Mouse (Mus musculus) neural tube, embryonic 15.5 days (tissue): ENCODE data around the gene Dpm3. TPM values are rescaled to one million over a fixed set of nuclear protein-coding genes. Genes with fewer than 3 reads are reported as not detected.

ENCODE experiments used
- ATAC-seq: fragments of 200-750 bp; cut with Nextera tagmentation; 2 replicates; pipeline ENCODE4 v1.8.0; 2017; ENCODE audit warnings: mild to moderate bottlenecking, moderate TSS enrichment, moderate library complexity; ENCODE audit not compliant: low FRiP score
- H3K27ac ChIP-seq: fragments of 300-500 bp; sonication (generic); replicated peaks from 2 replicates; pipeline ENCODE4 v1.5.1; 2015; ENCODE audit warnings: mild to moderate bottlenecking, inconsistent platforms
- H3K27me3 ChIP-seq: fragments of 300-500 bp; sonication (generic); replicated peaks from 2 replicates; pipeline ENCODE4 v1.6.1; 2015; ENCODE audit warnings: inconsistent platforms
- H3K36me3 ChIP-seq: fragments of 300-500 bp; sonication (generic); 2 replicates; pipeline ENCODE4 v1.6.1; 2015; ENCODE audit warnings: inconsistent platforms
- H3K4me1 ChIP-seq: fragments of 300-500 bp; sonication (generic); 2 replicates; pipeline ENCODE4 v1.6.1; 2015; ENCODE audit warnings: inconsistent platforms
- H3K4me2 ChIP-seq: fragments of 300-500 bp; sonication (generic); 2 replicates; pipeline ENCODE4 v1.6.1; 2015; ENCODE audit warnings: inconsistent platforms, mild to moderate bottlenecking, moderate library complexity
- H3K4me3 ChIP-seq: fragments of 300-500 bp; sonication (generic); replicated peaks from 2 replicates; pipeline ENCODE4 v1.5.1; 2015; ENCODE audit warnings: mild to moderate bottlenecking, inconsistent platforms
- H3K9ac ChIP-seq: fragments of 300-500 bp; sonication (generic); replicated peaks from 2 replicates; pipeline ENCODE4 v1.6.1; 2015; ENCODE audit warnings: mild to moderate bottlenecking, inconsistent platforms
- H3K9me3 ChIP-seq: fragments of 300-500 bp; sonication (generic); replicated peaks from 2 replicates; pipeline ENCODE4 v1.6.1; 2016; ENCODE audit warnings: inconsistent platforms
- WGBS: fragments of 180-500 bp; shearing (Covaris S2); methylation state at CpG from one replicate; pipeline ENCODE4 v1.1.7; 2015; ENCODE audit warnings: mixed read lengths; 5-methylcytosine and 5-hydroxymethylcytosine counted together
- polyA plus RNA-seq: library from polyadenylated mRNA; unstranded; fragments of >200 nt; fragmentation: Nextera tagmentation; extraction: Ambion mirVana; gene quantifications from 2 replicates; pipeline ENCODE4 v1.2.1, GENCODE M21; 2015

Gene Dpm3
- polyA plus RNA-seq, 1 experiment from 2014 or later = 85.0 TPM

GRCm38 (mm10) chr3:89299499-89299898, 40.3 kb downstream of the Dpm3 start:
- H3K27me3 ChIP-seq = 0 out of 2 replicates have a peak, but pooled peaks cover 4% of the 10 kb centered on the region
- no peak overlapping the region for H3K9ac ChIP-seq
- H3K4me3 ChIP-seq = peak overlapping the region; percentile 9
- no peaks in the 10 kb centered on the region for H3K9me3 ChIP-seq
- H3K4me1 ChIP-seq = peaks cover 10% of the 10 kb centered on the region
- H3K27ac ChIP-seq = no peak overlapping the region
- no peaks in the 10 kb centered on the region for H3K36me3 ChIP-seq
- H3K4me2 ChIP-seq = peak overlapping the region; percentile 46
- WGBS = 1% methylated on average over 14 of the region's 14 CpGs
- no peak for ATAC-seq

- H3K9me3 ChIP-seq = no peaks in the 10 kb centered on the region
- peak overlapping the region; percentile 9 for H3K4me3 ChIP-seq
- no peak overlapping the region for H3K9ac ChIP-seq
- H3K4me1 ChIP-seq = peaks cover 10% of the 10 kb centered on the region
- no peak overlapping the region for H3K27ac ChIP-seq
- ATAC-seq = no peak
- H3K36me3 ChIP-seq = no peaks in the 10 kb centered on the region
- 0 out of 2 replicates have a peak, but pooled peaks cover 4% of the 10 kb centered on the region for H3K27me3 ChIP-seq
- 56% methylated on average over 1 of the region's 1 CpGs for WGBS
- peak overlapping the region; percentile 46 for H3K4me2 ChIP-seq
Observed at GRCm38 (mm10) chr3:89300071-89300470, 40.9 kb downstream of the Dpm3 start.

DNA sequence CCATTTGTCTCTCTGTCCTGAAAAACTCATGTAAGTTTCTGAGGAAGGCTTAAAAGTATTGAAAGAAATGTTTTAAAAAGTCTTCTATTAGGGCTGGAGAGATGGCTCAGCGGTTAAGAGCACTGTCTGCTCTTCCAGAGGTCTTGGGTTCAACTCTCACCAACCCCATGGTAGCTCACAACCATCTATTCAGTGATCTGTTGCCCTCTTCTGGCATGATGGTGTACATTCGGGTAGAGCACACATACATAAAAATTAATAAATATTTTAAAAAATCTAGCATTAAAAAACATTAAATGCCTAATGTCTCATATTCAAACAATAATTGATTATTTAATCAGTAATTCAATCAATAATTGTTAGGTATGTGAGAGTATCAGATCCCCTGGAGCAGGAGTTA, 41.4 kb downstream of the Dpm3 start:
- H3K4me3 ChIP-seq = no peak overlapping the region
- no peak for ATAC-seq
- no peak overlapping the region for H3K27ac ChIP-seq
- H3K9me3 ChIP-seq = no peaks in the 10 kb centered on the region
- 0 out of 2 replicates have a peak, but pooled peaks cover 4% of the 10 kb centered on the region for H3K27me3 ChIP-seq
- WGBS = 70% methylated on average over 2 of the region's 2 CpGs
- no peak overlapping the region for H3K9ac ChIP-seq
- H3K4me2 ChIP-seq = no peak overlapping the region
- peaks cover 10% of the 10 kb centered on the region for H3K4me1 ChIP-seq
- H3K36me3 ChIP-seq = no peaks in the 10 kb centered on the region

DNA sequence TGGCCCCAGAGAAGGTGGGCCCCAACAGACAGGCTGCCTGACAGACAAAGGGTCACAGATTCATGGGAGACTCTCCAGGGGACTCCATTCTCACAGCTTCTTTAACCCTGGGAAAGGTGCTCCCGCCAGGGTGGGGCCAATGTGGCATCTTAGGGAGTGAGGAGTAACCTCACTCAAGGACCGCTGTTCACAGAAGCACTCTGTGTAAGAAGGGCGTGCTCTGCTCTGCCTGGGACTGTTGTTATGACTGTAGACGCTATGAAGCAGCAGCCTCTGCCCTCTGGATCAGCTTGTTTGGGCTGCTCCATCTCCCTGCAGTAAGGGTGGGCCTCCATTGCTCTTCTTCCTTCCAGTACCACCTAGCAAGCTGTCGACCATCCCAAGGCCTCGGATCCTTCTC, 45.3 kb downstream of the Dpm3 start:
- H3K9me3 ChIP-seq = no peaks in the 10 kb centered on the region
- 66% methylated on average over 6 of the region's 6 CpGs for WGBS
- no peak for ATAC-seq
- no peak overlapping the region for H3K27ac ChIP-seq
- no peak overlapping the region for H3K9ac ChIP-seq
- H3K4me1 ChIP-seq = peaks cover 11% of the 10 kb centered on the region
- no peak overlapping the region for H3K4me2 ChIP-seq
- H3K36me3 ChIP-seq = no peaks in the 10 kb centered on the region
- H3K4me3 ChIP-seq = no peak overlapping the region
- H3K27me3 ChIP-seq = 0 out of 2 replicates have a peak, but pooled peaks cover 4% of the 10 kb centered on the region

- Histone ChIP-seq H3K4me3 (no peak overlapping the region), H3K9ac (no peak overlapping the region), H3K27ac (no peak overlapping the region), H3K27me3 (0 out of 2 replicates have a peak, but pooled peaks cover 4% of the 10 kb centered on the region), H3K4me2 (no peak overlapping the region), H3K4me1 (peaks cover 4% of the 10 kb centered on the region; the same call in 1 of the 2 replicates), H3K36me3 (no peaks in the 10 kb centered on the region), H3K9me3 (no peaks in the 10 kb centered on the region)
- 79% methylated on average over 4 of the region's 4 CpGs for WGBS
- no peak for ATAC-seq
Observed at GRCm38 (mm10) chr3:89305105-89305504, 45.9 kb downstream of the Dpm3 start.

GRCm38 (mm10) chr3:89305551-89306325, 46.6 kb downstream of the Dpm3 start:
- no peak for ATAC-seq
- no peaks in the 10 kb centered on the region for H3K36me3 ChIP-seq
- H3K27ac ChIP-seq = no peak overlapping the region
- H3K9me3 ChIP-seq = no peaks in the 10 kb centered on the region
- no peak overlapping the region for H3K9ac ChIP-seq
- no peak overlapping the region for H3K4me2 ChIP-seq
- no peaks in the 10 kb centered on the region for H3K27me3 ChIP-seq
- H3K4me1 ChIP-seq = peaks cover 3% of the 10 kb centered on the region; the same call in 1 of the 2 replicates
- WGBS = 66% methylated on average over 8 of the region's 8 CpGs
- no peak overlapping the region for H3K4me3 ChIP-seq

DNA sequence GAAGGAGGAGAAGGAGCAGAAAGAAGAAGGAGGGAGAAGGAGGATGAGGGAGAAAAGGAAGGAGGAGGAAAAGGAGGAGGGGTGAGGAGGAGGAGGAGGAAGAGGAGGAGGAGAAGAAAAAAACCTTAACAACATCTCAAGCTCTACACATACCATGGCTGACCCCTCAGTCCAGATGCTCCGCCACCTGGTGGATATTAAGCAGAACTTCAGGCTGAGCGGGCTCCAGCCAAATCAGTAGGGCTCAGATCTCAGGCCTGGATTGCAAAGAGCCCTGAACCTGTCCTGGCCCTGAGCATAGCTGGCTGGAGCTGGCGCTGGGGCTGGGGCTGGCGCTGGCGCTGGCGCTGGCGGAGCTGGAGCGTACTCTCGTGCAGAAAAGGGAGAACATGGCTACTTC, 48.9 kb downstream of the Dpm3 start:
- no peaks in the 10 kb centered on the region for H3K27me3 ChIP-seq
- H3K4me3 ChIP-seq = no peak overlapping the region
- ATAC-seq = peak; percentile 79
- peak overlapping the region; percentile 11; the same call in 1 of the 2 replicates for H3K4me2 ChIP-seq
- 7% methylated on average over 9 of the region's 9 CpGs for WGBS
- no peaks in the 10 kb centered on the region for H3K9me3 ChIP-seq
- peaks cover 3% of the 10 kb centered on the region; the same call in 1 of the 2 replicates for H3K4me1 ChIP-seq
- H3K36me3 ChIP-seq = peaks cover under 1% of the 10 kb centered on the region; the same call in 1 of the 2 replicates
- no peak overlapping the region for H3K9ac ChIP-seq
- no peak overlapping the region for H3K27ac ChIP-seq

DNA sequence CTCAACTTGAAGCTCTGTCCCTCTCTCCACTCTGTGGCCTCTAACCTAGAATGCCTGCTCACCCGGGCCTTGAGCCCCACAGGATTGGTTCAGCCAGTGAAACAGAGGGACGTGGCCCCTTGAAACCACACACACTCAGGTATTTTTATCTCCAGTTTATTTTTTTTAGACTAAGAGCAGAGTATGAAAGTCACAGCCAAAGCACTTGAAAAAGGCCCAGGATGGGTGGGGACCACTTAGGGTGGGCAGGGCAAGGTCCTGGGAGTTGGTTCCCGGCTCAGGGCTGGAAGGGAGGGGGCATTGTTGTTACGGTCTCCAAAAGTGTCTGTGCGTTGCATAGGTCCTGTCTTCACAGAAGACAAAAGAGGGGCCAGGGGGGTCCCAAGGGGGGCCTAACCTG, 55.2 kb downstream of the Dpm3 start:
- 79% methylated on average over 5 of the region's 5 CpGs for WGBS
- Histone ChIP-seq H3K27ac (no peak overlapping the region), H3K9me3 (no peaks in the 10 kb centered on the region), H3K4me2 (no peak overlapping the region), H3K27me3 (no peaks in the 10 kb centered on the region), H3K4me1 (peaks cover 46% of the 10 kb centered on the region), H3K36me3 (peaks cover 19% of the 10 kb centered on the region), H3K9ac (no peak overlapping the region), H3K4me3 (no peak overlapping the region)
- no peak for ATAC-seq

DNA sequence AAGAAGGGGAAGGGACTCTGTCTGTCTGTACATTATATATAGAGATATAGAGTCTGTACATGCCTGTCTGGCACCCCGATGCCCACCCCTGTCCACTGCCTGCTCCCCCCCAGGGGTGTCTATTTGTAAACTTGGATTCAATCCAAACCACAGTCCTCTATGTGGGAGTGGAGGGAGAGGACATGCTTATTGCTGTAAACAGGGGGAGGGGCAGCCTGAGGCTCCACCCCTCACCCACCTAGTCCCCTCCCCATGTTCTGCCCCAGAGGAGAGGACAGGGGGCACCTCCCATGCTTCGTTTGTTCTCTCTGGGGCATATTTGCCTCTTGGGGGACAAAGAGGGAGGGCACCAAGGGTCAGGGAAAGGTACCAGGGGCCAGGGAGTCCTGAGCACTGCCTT, 55.6 kb downstream of the Dpm3 start:
- WGBS = 42% methylated on average over 2 of the region's 2 CpGs
- H3K4me3 ChIP-seq = no peak overlapping the region
- peaks cover 19% of the 10 kb centered on the region for H3K36me3 ChIP-seq
- no peaks in the 10 kb centered on the region for H3K9me3 ChIP-seq
- H3K4me1 ChIP-seq = peaks cover 50% of the 10 kb centered on the region
- H3K9ac ChIP-seq = no peak overlapping the region
- ATAC-seq = no peak
- peak overlapping the region; percentile 54; the same call in 1 of the 2 replicates for H3K4me2 ChIP-seq
- no peaks in the 10 kb centered on the region for H3K27me3 ChIP-seq
- no peak overlapping the region for H3K27ac ChIP-seq

DNA sequence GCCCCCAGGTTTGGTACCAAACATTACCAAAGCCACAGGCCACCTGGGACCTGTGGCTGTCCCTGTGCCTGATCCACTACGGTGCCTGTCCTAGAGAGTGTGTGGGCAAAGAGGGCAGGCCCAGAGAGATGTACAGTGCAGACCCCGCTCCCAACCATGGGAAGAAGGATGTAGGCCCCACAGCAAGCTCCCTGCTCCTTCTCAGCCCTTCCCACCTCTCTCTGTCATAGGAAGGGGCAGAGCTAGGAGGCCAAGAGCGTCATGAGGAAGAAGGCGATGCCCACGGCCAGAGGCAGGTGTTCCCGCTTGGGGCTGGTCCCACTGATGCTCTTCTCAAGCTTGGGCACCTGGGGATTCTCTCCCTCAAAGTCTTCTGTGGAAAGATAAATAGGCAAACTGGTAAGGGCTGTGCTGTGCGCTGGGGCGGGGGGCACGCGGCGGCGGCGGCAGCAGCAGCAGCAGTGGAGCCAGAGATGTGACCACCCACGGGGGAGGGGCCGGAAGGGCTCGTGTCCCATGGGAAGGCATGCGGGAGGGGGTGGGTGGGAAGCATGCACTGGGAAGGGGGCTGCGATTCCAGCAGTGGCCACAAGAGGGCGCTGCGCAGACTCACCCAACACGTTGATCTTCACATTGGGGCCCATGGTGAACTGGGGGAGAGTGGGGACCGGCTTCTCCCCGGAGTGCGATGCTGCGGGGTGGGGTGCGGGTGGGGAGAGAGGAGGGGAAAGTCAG, 56.2 kb downstream of the Dpm3 start:
- ATAC-seq = 0 out of 2 replicates have a peak, but pooled peaks have one; percentile 6
- Histone ChIP-seq H3K9me3 (no peaks in the 10 kb centered on the region), H3K9ac (no peak overlapping the region; the same call in 1 of the 2 replicates), H3K27me3 (no peaks in the 10 kb centered on the region), H3K4me2 (peak overlapping the region; percentile 54), H3K36me3 (peaks cover 19% of the 10 kb centered on the region), H3K27ac (no peak overlapping the region), H3K4me3 (peak overlapping the region; percentile 25), H3K4me1 (peaks cover 56% of the 10 kb centered on the region)
- WGBS = 5% methylated on average over 26 of the region's 26 CpGs

GRCm38 (mm10) chr3:89315930-89316831, 57.0 kb downstream of the Dpm3 start:
- Histone ChIP-seq H3K27ac (peak overlapping the region; percentile 48; the same call in 1 of the 2 replicates), H3K9ac (peak overlapping the region; percentile 20; the same call in 1 of the 2 replicates), H3K27me3 (no peaks in the 10 kb centered on the region), H3K4me3 (no peak overlapping the region; the same call in 1 of the 2 replicates), H3K4me1 (peaks cover 64% of the 10 kb centered on the region), H3K36me3 (peaks cover 19% of the 10 kb centered on the region), H3K9me3 (no peaks in the 10 kb centered on the region), H3K4me2 (peak overlapping the region; percentile 54)
- ATAC-seq = no peak
- 10% methylated on average over 40 of the region's 40 CpGs for WGBS
